ENCODE assay signal across 7 mouse cellular contexts in the genomic region with DNA sequence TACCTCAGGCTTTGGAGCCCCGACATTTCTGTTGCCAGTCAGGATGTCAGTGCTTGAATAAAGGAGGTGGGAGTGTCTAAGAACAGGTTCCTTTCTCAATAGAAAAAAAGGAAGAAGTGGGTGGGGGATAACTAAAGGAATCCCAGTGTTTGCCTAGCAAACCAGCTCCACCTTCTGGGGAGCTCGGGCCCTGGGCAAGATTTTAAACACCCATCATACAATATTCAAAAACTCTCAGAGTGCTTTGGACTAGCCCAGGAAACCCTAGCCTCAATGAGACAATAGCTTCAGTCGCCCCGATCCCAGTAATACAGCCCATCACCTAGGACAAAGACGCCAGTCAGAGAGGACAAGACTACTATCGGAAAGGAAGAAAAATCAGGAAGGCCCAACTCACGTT. TPM values are rescaled to one million over a fixed set of nuclear protein-coding genes. Genes with fewer than 3 reads are reported as not detected.
DNase-seq lines count a peak whose midpoint lies in the region; ATAC-seq and TF ChIP-seq lines count a peak whose summit lies in the region.

No protein-coding gene starts in this region.

- ATAC-seq in forebrain, embryonic 13.5 days, result peak; percentile 70
- ATAC-seq in liver, embryonic 11.5 days (replicated peaks; ENCODE audit: low FRiP score), result 0 out of 2 replicates have a peak, but pooled peaks have one; percentile 23
- ATAC-seq in neural tube, embryonic 15.5 days (ENCODE audit: low FRiP score), result peak; percentile 86

- peak overlapping the region; percentile 77 for H3K4me3 ChIP-seq in layer of hippocampus, adult 2 months
- peak overlapping the region; percentile 66 for H3K4me3 ChIP-seq in forebrain, embryonic 13.5 days
- H3K4me3 ChIP-seq in liver, embryonic 11.5 days (ENCODE audit: low read depth, low read length), result peak overlapping the region; percentile 60
- peak overlapping the region; percentile 70 for H3K4me3 ChIP-seq in neural tube, embryonic 15.5 days (replicated peaks)

- peak; percentile 45 to 63 for DNase-seq in layer of hippocampus, adult 2 months (ENCODE audit: low spot score in 2 of 2)
- DNase-seq in layer of hippocampus, postnatal 14 days (ENCODE audit: low spot score in 2 of 2), result no peak
- peak; percentile 39 for DNase-seq in R1 (ENCODE audit: low read depth, low spot score)
- DNase-seq in liver, embryonic 11.5 days (ENCODE audit: low spot score), result no peak
- DNase-seq in embryo, embryonic 10.5 days (ENCODE audit: low spot score), result no peak

- H3K9me3 ChIP-seq in forebrain, embryonic 13.5 days (replicated peaks), result no peaks in the 10 kb centered on the region
- no peaks in the 10 kb centered on the region for H3K9me3 ChIP-seq in liver, embryonic 11.5 days (ENCODE audit: control insufficient read depth, low read length)
- no peaks in the 10 kb centered on the region for H3K9me3 ChIP-seq in neural tube, embryonic 15.5 days (replicated peaks)

- H3K27me3 ChIP-seq in forebrain, embryonic 13.5 days, result no peaks in the 10 kb centered on the region
- H3K27me3 ChIP-seq in liver, embryonic 11.5 days (replicated peaks; ENCODE audit: control insufficient read depth, insufficient read depth, low read length), result no peaks in the 10 kb centered on the region
- H3K27me3 ChIP-seq in neural tube, embryonic 15.5 days (replicated peaks), result no peaks in the 10 kb centered on the region

- peak overlapping the region; percentile 60 for H3K4me2 ChIP-seq in forebrain, embryonic 13.5 days
- H3K4me2 ChIP-seq in liver, embryonic 11.5 days, result peak overlapping the region; percentile 62
- peak overlapping the region; percentile 61 for H3K4me2 ChIP-seq in neural tube, embryonic 15.5 days

- peaks cover 16% of the 10 kb centered on the region for H3K4me1 ChIP-seq in forebrain, embryonic 13.5 days
- peaks cover 4% of the 10 kb centered on the region; the same call in 1 of the 2 replicates for H3K4me1 ChIP-seq in liver, embryonic 11.5 days (replicated peaks; ENCODE audit: control insufficient read depth, insufficient read depth, low read length)
- H3K4me1 ChIP-seq in neural tube, embryonic 15.5 days, result peaks cover 18% of the 10 kb centered on the region

- H3K9ac ChIP-seq in forebrain, embryonic 13.5 days, result peak overlapping the region; percentile 72
- 0 out of 2 replicates have a peak overlapping the region, but pooled peaks have one; percentile 22 for H3K9ac ChIP-seq in liver, embryonic 11.5 days (ENCODE audit: low read depth, low read length)
- peak overlapping the region; percentile 72 for H3K9ac ChIP-seq in neural tube, embryonic 15.5 days (replicated peaks)

- peaks cover 21% of the 10 kb centered on the region for H3K36me3 ChIP-seq in forebrain, embryonic 13.5 days (ENCODE audit: poor library complexity, severe bottlenecking)
- H3K36me3 ChIP-seq in liver, embryonic 11.5 days (ENCODE audit: control insufficient read depth, insufficient read depth, low read length), result no peaks in the 10 kb centered on the region
- peaks cover 18% of the 10 kb centered on the region for H3K36me3 ChIP-seq in neural tube, embryonic 15.5 days

- H3K27ac ChIP-seq in layer of hippocampus, adult 2 months, result peak overlapping the region; percentile 99
- H3K27ac ChIP-seq in forebrain, embryonic 13.5 days, result peak overlapping the region; percentile 98
- H3K27ac ChIP-seq in liver, embryonic 11.5 days (ENCODE audit: low read depth, low read length), result no peak overlapping the region
- H3K27ac ChIP-seq in neural tube, embryonic 15.5 days (replicated peaks), result peak overlapping the region; percentile 99

- WGBS in forebrain, embryonic 13.5 days, result 1% methylated on average over 7 of the region's 7 CpGs
- WGBS in liver, embryonic 11.5 days, result 7% methylated on average over 7 of the region's 7 CpGs
- WGBS in neural tube, embryonic 15.5 days, result 0% methylated on average over 7 of the region's 7 CpGs

- TF ChIP-seq CTCF in layer of hippocampus, adult 2 months (conservative IDR thresholded peaks at IDR 0.05), result peak; percentile 73

RNA-seq across cellular contexts. Expression of a gene that starts 0.5 kb away (rescaled TPM):
- total RNA-seq in layer of hippocampus, adult 2 months (2021), result 10 to 100 TPM; 54.7 to 59.3 TPM
- total RNA-seq in layer of hippocampus, postnatal 14 days (2021), result 10 to 100 TPM; 53.6 to 62.6 TPM
- polyA plus RNA-seq in forebrain, embryonic 13.5 days (2015; fragmentation: Nextera tagmentation; extraction: Ambion mirVana), result 62.1 and 64.2 TPM in 2 replicates
- 4.3 and 4.4 TPM in 2 replicates for polyA plus RNA-seq in liver, embryonic 11.5 days (2014; fragmentation: Nextera tagmentation; extraction: Ambion mirVana)
- polyA plus RNA-seq in neural tube, embryonic 15.5 days (2015; fragmentation: Nextera tagmentation; extraction: Ambion mirVana), result 65.7 and 77.7 TPM in 2 replicates

RNA-seq across cellular contexts. Expression of a gene that starts 25.4 kb away (rescaled TPM):
- 10 to 100 TPM; 37.9 to 39.2 TPM for total RNA-seq in layer of hippocampus, adult 2 months (2021)
- 10 to 100 TPM; 32.2 to 32.8 TPM for total RNA-seq in layer of hippocampus, postnatal 14 days (2021)
- 3.5 and 3.6 TPM in 2 replicates for polyA plus RNA-seq in forebrain, embryonic 13.5 days (2015; fragmentation: Nextera tagmentation; extraction: Ambion mirVana)
- polyA plus RNA-seq in liver, embryonic 11.5 days (2014; fragmentation: Nextera tagmentation; extraction: Ambion mirVana), result 0.31 and 0.38 TPM in 2 replicates
- polyA plus RNA-seq in neural tube, embryonic 15.5 days (2015; fragmentation: Nextera tagmentation; extraction: Ambion mirVana), result 21.5 and 24.1 TPM in 2 replicates

Comparison
In these comparisons a context has a peak if more than half of its experiments do, and no peak if none do; other contexts are left out.
1. DNase-seq: peak in layer of hippocampus, adult 2 months (2 of 2) and R1 (single experiment); none in layer of hippocampus, postnatal 14 days (0 of 2), liver, embryonic 11.5 days (single experiment) and embryo, embryonic 10.5 days (single experiment).
2. ATAC-seq: peak in every context shown above with its lines; median percentile 86 in neural tube, embryonic 15.5 days; 70 in forebrain, embryonic 13.5 days; 23 in liver, embryonic 11.5 days.
3. H3K9ac ChIP-seq: peak in every context shown above with its lines; median percentile 72 in forebrain, embryonic 13.5 days; 72 in neural tube, embryonic 15.5 days; 22 in liver, embryonic 11.5 days.
4. RNA of a gene that starts 0.5 kb away (polyA plus RNA-seq): 65.7 to 77.7 TPM in neural tube, embryonic 15.5 days and 62.1 to 64.2 TPM in forebrain, embryonic 13.5 days; 4.3 to 4.4 TPM in liver, embryonic 11.5 days; every median in the first group is over 10 times any median in the second.
5. Peak in every context shown above with its lines, with median percentiles within 50 percentile points of each other: H3K4me3 ChIP-seq and H3K4me2 ChIP-seq.